Mouse (Mus musculus): Measurements from ENCODE around the gene S100a14. TPM values are rescaled to one million over a fixed set of nuclear protein-coding genes. Genes with fewer than 3 reads are reported as not detected.

The S100a14 gene
- total RNA-seq, 1 experiment from 2014 or later, result 0.52 TPM

DNA sequence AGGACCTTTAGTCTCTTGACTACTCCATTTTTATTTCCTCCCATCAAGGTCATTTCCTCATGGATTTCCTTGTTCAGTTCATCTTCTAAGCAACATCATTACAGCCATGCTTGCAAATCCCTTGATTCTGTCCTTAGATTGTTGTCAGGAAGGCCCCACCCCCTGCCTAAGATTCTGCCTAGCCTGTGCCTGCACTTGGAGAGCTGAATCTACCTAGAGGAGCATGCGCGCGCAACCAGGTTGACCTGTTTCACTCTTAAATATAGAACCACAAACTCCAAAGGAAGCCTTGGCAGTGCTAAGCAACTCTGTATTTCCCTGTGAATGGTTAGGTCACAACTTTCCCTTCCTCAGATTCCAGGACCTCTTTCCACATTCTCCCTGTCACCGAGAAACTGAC is 8.9 kb upstream of the S100a14 start:
- DNase-seq, result no peak

DNA sequence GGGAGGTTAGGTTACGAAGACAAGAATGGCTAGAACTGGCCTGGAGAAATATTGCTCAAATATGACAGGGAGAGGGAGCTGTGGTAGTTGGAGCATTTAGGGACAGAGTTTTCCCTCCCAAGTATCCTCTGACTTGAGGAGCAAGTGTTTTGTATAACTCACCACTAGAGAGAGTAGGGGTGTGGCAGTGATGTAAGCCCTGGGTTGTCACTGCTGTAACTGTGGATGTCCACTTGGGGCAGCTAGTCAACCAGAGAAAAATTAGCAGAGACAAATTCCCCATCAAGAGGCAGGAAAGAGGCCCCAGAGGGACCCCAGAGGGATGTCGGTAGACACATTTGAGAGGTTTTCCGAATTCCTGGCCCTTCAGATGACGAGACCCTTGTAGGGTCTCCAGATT is 1.2 kb upstream of the S100a14 start:
- DNase-seq, result no peak

- DNase-seq, result no peak
Measured at GRCm38 (mm10) chr3:90526076-90526475, 580 bp upstream of the S100a14 start.

DNA sequence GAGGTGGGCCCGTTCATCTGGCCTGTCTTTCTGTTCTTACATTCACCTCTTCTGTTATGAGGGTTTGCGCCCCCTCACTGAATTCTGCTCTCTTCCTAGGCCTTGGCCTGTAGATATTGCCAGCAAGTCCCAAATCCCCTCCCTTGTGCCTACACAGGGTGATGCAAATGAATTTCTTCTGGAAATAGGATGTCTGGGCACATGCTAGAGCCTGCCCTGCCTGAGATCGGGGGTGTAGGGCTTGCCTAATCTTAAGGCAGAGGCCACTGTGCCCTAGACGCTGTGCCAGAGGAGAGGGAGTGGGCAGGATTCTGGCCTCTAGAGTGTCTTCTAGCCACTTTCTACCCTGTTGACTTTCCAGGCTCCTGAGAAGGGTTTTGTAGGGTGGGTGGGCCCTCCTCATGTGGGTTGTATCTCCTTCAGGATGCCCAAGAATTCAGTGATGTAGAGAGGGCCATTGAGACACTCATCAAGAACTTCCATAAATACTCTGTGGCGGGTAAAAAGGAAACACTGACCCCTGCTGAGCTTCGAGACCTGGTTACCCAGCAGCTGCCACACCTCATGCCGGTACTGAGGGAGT is 726 bp downstream of the S100a14 start:
- DNase-seq, result no peak

- no peak for DNase-seq
Measured at GRCm38 (mm10) chr3:90531713-90532112, 5.1 kb downstream of the S100a14 start.

GRCm38 (mm10) chr3:90535446-90535845 is 8.8 kb downstream of the S100a14 start:
- no peak for DNase-seq

- DNase-seq, result peak; percentile 77
Measured at GRCm38 (mm10) chr3:90537141-90537904, 10.7 kb downstream of the S100a14 start, which contains the start of gene S100a16. Gene S100a16 (plus strand): TSS chr3:90537254.

- DNase-seq, result no peak
Measured at GRCm38 (mm10) chr3:90537905-90538296, 11.2 kb downstream of the S100a14 start.

- DNase-seq, result peak; percentile 8
Measured at GRCm38 (mm10) chr3:90540904-90541303, 14.2 kb downstream of the S100a14 start.

DNA sequence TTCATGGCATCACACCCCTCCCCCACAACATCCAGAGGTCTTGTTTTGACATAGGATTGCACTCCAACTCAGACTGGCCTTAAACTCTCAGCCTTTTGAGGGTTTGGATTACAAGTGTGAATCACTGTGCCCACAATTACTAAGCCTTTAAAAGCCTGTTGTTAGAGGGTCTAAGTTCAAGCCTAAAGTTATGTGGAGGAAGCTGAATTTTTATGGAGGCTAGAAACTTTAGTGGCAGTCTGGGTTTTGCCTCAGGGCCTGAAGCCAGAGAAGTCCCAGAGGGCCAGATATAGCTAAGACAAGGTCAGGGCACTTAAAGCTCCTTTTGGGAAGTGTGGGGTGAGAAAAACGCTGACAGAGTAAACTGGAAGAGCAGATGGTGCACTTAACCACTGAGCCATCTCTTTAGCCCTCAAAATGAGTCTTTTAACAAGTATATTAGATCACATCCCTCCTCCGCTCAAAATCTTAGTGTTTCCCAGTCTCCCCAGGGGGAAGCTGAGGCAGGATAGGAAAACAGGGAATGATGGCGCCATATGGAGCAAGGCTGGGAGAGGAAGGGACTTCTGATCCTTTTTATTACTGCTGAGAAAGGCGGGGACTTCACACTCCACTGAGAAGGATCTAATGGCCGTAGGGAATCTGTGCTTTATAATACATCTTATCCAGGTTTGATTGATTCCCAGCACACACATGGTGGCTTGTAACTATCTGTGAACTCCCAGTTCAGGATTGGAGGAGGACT is 23.2 kb downstream of the S100a14 start:
- DNase-seq, result no peak

- no peak for DNase-seq
Measured at GRCm38 (mm10) chr3:90550421-90550790, 23.8 kb downstream of the S100a14 start.

DNA sequence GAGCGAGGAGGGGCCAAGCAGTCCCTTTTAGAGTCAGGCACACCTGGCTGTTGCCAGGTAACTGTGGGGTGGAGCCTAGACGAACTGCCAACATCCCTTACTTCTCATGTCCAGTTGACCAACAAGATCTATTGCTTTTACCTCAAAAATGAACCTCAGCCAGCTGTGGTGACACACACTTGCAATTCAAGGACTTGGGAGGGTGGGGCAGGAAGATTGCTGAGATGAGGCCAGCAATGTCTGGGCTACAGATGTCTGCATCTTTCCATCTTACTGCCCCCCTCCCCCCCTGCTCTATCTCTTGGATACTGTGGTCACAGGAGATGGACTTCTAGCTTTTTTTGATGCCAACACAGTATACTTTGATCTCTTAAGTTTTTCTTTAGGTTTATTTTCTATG is 25.6 kb downstream of the S100a14 start:
- no peak for DNase-seq

- no peak for DNase-seq
Measured at GRCm38 (mm10) chr3:90555954-90556353, 29.3 kb downstream of the S100a14 start.

GRCm38 (mm10) chr3:90560008-90560628 is 33.5 kb downstream of the S100a14 start, which contains the start of gene S100a3:
Gene S100a3 (plus strand): TSS chr3:90560578.
- DNase-seq, result no peak

DNA sequence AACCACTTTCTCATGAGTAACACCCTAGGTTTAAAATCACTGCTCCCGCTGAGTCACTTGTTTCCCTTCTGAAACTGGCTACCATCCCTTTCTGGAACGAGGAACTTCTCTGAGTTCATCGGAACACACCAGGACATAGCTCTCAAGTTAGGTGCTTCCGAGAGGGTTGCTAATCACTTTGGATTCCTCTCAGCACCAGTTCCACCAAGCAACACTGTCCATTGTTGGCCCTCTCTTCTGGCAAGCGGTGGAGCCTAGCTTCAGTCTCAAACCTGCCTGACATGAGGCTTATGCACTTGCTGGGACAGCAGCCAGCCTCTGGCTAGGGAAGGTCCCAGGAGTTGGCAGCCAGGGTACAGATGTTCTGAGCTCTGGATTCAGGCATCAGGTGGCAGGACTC is 48.0 kb downstream of the S100a14 start:
- DNase-seq, result peak; percentile 26

DNA sequence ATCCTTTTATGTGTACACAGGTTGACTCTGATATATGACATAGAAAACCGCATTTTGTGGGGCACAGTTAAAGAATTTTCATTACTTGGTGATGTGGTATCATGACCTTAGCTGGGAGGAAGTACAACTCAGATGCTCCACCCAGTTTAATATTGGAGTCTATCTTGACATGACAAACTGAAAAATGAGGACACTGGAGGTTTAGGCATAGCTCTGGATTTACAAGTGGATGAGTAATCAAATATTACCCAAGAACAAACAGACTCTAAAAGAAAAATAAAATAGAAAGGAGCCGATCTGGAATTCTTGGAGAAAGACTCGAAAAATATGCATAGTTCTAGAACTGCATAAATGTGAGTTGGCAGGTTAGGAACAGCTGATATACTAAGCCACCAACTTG is 48.7 kb downstream of the S100a14 start:
- no peak for DNase-seq

- DNase-seq, result no peak
Measured at GRCm38 (mm10) chr3:90576351-90577001, 49.8 kb downstream of the S100a14 start.

Other genes starting within 250 kb of the S100a14 start
- gene Gatad2b, start 233.7 kb upstream of the S100a14 start, total RNA-seq (2021), result 76.8 and 78.1 TPM in 2 replicates
- gene Slc27a3, start 136.9 kb upstream of the S100a14 start, total RNA-seq (2021), result 130 and 146 TPM in 2 replicates
- gene Ints3, start 93.2 kb upstream of the S100a14 start, total RNA-seq (2021), result 91.2 and 92.3 TPM in 2 replicates
- gene Npr1, start 61.0 kb upstream of the S100a14 start, total RNA-seq (2021), result 224 and 269 TPM in 2 replicates
- 65.6 and 65.7 TPM in 2 replicates for gene Ilf2, start 50.7 kb upstream of the S100a14 start, total RNA-seq (2021)
- gene Snapin, start 35.8 kb upstream of the S100a14 start, total RNA-seq (2021), result 67.2 and 74.0 TPM in 2 replicates
- 115 and 124 TPM in 2 replicates for gene Chtop, start 17.4 kb upstream of the S100a14 start, total RNA-seq (2021)
- gene S100a1, start 12.5 kb upstream of the S100a14 start, total RNA-seq (2021), result 108 and 131 TPM in 2 replicates
- 28.8 and 41.1 TPM in 2 replicates for gene S100a13, start 12.4 kb upstream of the S100a14 start, total RNA-seq (2021)
- 48.4 and 52.1 TPM in 2 replicates for gene S100a16, start 10.4 kb downstream of the S100a14 start, total RNA-seq (2021)
- gene S100a3, start 33.7 kb downstream of the S100a14 start, total RNA-seq (2021), result not detected in 2 replicates
- not detected in 2 replicates for gene S100a2, start 63.4 kb downstream of the S100a14 start, total RNA-seq (2021)
- not detected in 2 replicates for gene Gm42674, start 75.0 kb downstream of the S100a14 start, total RNA-seq (2021)
- 7.3 and 11.2 TPM in 2 replicates for gene S100a4, start 76.9 kb downstream of the S100a14 start, total RNA-seq (2021)
- gene S100a5, start 81.7 kb downstream of the S100a14 start, total RNA-seq (2021), result not detected in 2 replicates
- gene S100a6, start 86.0 kb downstream of the S100a14 start, total RNA-seq (2021), result 14.2 and 31.3 TPM in 2 replicates
- gene S100a7a, start 127.2 kb downstream of the S100a14 start, total RNA-seq (2021), result 0.33 TPM in 1 of 2 replicates, not detected in the other
- gene S100a8, start 142.1 kb downstream of the S100a14 start, total RNA-seq (2021), result 0.76 TPM in 1 of 2 replicates, not detected in the other
- gene S100a9, start 168.9 kb downstream of the S100a14 start, total RNA-seq (2021), result 0.91 TPM in 1 of 2 replicates, not detected in the other
- not detected in 2 replicates for gene Pglyrp4, start 200.1 kb downstream of the S100a14 start, total RNA-seq (2021)